Mouse (Mus musculus) kidney, postnatal 0 days (tissue): ENCODE results near the gene Wdfy2. TPM values are rescaled to one million over a fixed set of nuclear protein-coding genes. Genes with fewer than 3 reads are reported as not detected.

ENCODE experiments used
- ATAC-seq: fragments of 200-750 bp; cut with Nextera tagmentation; replicated peaks from 2 replicates; pipeline ENCODE4 v1.8.0; 2017; ENCODE audit warnings: low read depth, moderate number of reproducible peaks, moderate TSS enrichment, moderate library complexity; ENCODE audit not compliant: low FRiP score
- DNase-seq: peaks from one replicate; pipeline ENCODE4 v3.0.0-alpha.2; 2016; ENCODE audit warnings: low spot score
- H3K27ac ChIP-seq: fragments of 300-500 bp; sonication (generic); 2 replicates; pipeline ENCODE4 v1.5.1; 2014; ENCODE audit warnings: mild to moderate bottlenecking
- H3K27me3 ChIP-seq: fragments of 300-500 bp; sonication (generic); 2 replicates; pipeline ENCODE4 v1.6.1; 2014; ENCODE audit warnings: low read length, mixed read lengths; ENCODE audit not compliant: insufficient read depth
- H3K36me3 ChIP-seq: fragments of 300-500 bp; sonication (generic); 2 replicates; pipeline ENCODE4 v1.6.1; 2014; ENCODE audit warnings: low read length, mixed read lengths; ENCODE audit not compliant: insufficient read depth
- H3K4me1 ChIP-seq: fragments of 300-500 bp; sonication (generic); replicated peaks from 2 replicates; pipeline ENCODE4 v1.6.1; 2014; ENCODE audit warnings: antibody characterized with exemption, low read length, mixed read lengths; ENCODE audit not compliant: insufficient read depth
- H3K4me2 ChIP-seq: fragments of 300-500 bp; sonication (generic); 2 replicates; pipeline ENCODE4 v1.6.1; 2014; ENCODE audit warnings: mild to moderate bottlenecking, low read length, moderate library complexity, mixed read lengths
- H3K4me3 ChIP-seq: fragments of 300-500 bp; sonication (generic); replicated peaks from 2 replicates; pipeline ENCODE4 v1.5.1; 2014; ENCODE audit warnings: low read depth, low read length
- H3K9ac ChIP-seq: fragments of 300-500 bp; sonication (generic); 2 replicates; pipeline ENCODE4 v1.6.1; 2014; ENCODE audit warnings: low read depth, low read length
- H3K9me3 ChIP-seq: fragments of 300-500 bp; sonication (generic); replicated peaks from 2 replicates; pipeline ENCODE4 v1.6.1; 2016; ENCODE audit warnings: low read length, inconsistent platforms, mixed read lengths
- CTCF ChIP-seq: IDR thresholded peaks from 2 replicates; pipeline ENCODE4 v1.5.1; 2016; ENCODE audit warnings: antibody characterized with exemption, low read depth, mild to moderate bottlenecking, moderate library complexity
- WGBS: fragments of 180-500 bp; shearing (Covaris S2); extraction: QIAGEN DNeasy Blood & Tissue Kit; methylation state at CpG from one replicate; pipeline ENCODE4 v1.1.7; 2014; 5-methylcytosine and 5-hydroxymethylcytosine counted together
- polyA plus RNA-seq: library from polyadenylated mRNA; unstranded; fragments of >200 nt; fragmentation: Nextera tagmentation; extraction: Ambion mirVana; gene quantifications from 2 replicates; pipeline ENCODE4 v1.2.1, GENCODE M21; 2015

Gene Wdfy2
- polyA plus RNA-seq, 1 experiment from 2014 or later: 3.9 TPM

- ATAC-seq (no peak), DNase-seq (no peak)
- Histone ChIP-seq H3K4me1 (no peaks in the 10 kb centered on the region), H3K9me3 (no peaks in the 10 kb centered on the region), H3K27me3 (no peaks in the 10 kb centered on the region), H3K9ac (no peak overlapping the region), H3K36me3 (no peaks in the 10 kb centered on the region), H3K4me3 (no peak overlapping the region), H3K27ac (no peak overlapping the region), H3K4me2 (no peak overlapping the region)
- TF ChIP-seq CTCF: no peak
- WGBS: 18% methylated on average over 3 of the region's 3 CpGs
Observed at GRCm38 (mm10) chr14:62806921-62807320, 30.6 kb upstream of the Wdfy2 start.

- Histone ChIP-seq H3K9me3 (no peaks in the 10 kb centered on the region), H3K36me3 (no peaks in the 10 kb centered on the region), H3K9ac (no peak overlapping the region), H3K27me3 (no peaks in the 10 kb centered on the region), H3K4me3 (no peak overlapping the region), H3K4me2 (no peak overlapping the region), H3K4me1 (no peaks in the 10 kb centered on the region), H3K27ac (no peak overlapping the region)
- no peak for TF ChIP-seq CTCF
- no peak for ATAC-seq
- WGBS: 48% methylated on average over 7 of the region's 7 CpGs
- no peak for DNase-seq
Observed at GRCm38 (mm10) chr14:62808661-62809523, 28.6 kb upstream of the Wdfy2 start.

GRCm38 (mm10) chr14:62812765-62813164, 24.7 kb upstream of the Wdfy2 start:
- Histone ChIP-seq H3K4me1 (no peaks in the 10 kb centered on the region), H3K4me2 (no peak overlapping the region), H3K9ac (no peak overlapping the region), H3K4me3 (no peak overlapping the region), H3K9me3 (no peaks in the 10 kb centered on the region), H3K27ac (no peak overlapping the region), H3K27me3 (no peaks in the 10 kb centered on the region), H3K36me3 (no peaks in the 10 kb centered on the region)
- no peak for ATAC-seq
- no peak for DNase-seq
- WGBS: 33% methylated on average over 5 of the region's 5 CpGs
- TF ChIP-seq CTCF: no peak

- Histone ChIP-seq H3K36me3 (no peaks in the 10 kb centered on the region), H3K4me3 (no peak overlapping the region), H3K4me1 (no peaks in the 10 kb centered on the region), H3K27me3 (no peaks in the 10 kb centered on the region), H3K4me2 (no peak overlapping the region), H3K9me3 (no peaks in the 10 kb centered on the region), H3K9ac (no peak overlapping the region), H3K27ac (no peak overlapping the region)
- DNase-seq: no peak
- TF ChIP-seq CTCF: no peak
- WGBS: 55% methylated on average over 6 of the region's 6 CpGs
- ATAC-seq: no peak
Observed at GRCm38 (mm10) chr14:62814567-62814966, 22.9 kb upstream of the Wdfy2 start.

DNA sequence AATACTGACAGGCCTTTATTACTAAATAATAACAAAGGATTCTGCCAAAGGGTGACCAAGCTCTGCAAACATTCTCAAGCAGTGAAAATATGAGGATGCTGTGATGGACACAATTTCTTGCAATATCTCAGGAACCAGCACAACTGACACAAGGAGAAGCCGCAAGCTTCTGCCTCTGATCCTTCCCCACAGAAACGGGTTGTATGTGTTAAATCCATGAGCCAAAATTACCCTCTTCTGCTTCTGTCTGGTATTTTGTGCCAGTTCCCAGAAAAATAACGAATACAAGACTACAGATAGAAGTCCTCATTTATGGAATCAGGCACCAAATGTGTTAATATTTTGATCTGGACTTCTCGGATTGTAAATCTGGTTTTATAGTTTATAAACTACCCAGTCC, 20.7 kb upstream of the Wdfy2 start:
- H3K4me1 ChIP-seq: no peaks in the 10 kb centered on the region
- H3K4me2 ChIP-seq: no peak overlapping the region
- no peak overlapping the region for H3K4me3 ChIP-seq
- H3K9me3 ChIP-seq: no peaks in the 10 kb centered on the region
- no peak for DNase-seq
- no peaks in the 10 kb centered on the region for H3K36me3 ChIP-seq
- ATAC-seq: no peak
- no peaks in the 10 kb centered on the region for H3K27me3 ChIP-seq
- no peak for TF ChIP-seq CTCF
- 73% methylated on average over 4 of the region's 4 CpGs for WGBS
- no peak overlapping the region for H3K9ac ChIP-seq
- no peak overlapping the region for H3K27ac ChIP-seq

DNA sequence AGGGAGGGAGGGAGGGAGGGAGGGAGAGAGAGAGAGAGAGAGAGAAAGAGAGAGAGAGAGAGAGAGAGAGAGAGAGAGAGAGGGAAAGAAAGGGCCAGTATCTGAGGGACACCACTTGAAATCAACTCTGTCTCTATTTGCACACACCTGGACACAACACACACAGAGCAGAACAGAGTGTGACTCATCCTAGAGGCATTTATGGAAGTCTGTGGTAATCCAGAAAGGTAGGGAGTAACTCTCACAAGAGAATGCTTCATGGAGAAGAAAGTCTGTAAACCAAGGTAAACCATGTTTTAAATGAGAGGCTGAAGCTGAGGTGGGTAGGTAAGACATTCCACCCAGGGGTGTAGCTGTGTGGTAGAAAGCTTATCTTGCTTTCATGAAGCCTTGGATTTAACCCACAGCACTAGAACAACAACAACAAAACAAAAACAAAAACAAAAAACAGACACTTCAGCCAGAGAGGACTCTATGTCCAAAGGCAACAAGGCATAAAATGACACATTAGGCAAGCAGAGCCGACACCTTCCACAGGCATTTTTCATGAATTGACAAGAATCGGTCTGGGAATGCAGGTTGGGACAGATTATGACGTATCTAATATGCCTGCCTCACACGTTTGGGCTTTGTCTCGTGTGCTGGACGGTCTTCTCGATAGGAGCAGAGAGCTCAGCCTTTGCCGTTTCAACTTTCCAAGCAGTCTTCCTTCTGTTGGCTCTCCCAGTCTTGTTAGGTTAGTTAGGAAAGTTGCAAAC, 11.7 kb upstream of the Wdfy2 start:
- 83% methylated on average over 8 of the region's 8 CpGs for WGBS
- DNase-seq (no peak), ATAC-seq (no peak)
- Histone ChIP-seq H3K9me3 (no peaks in the 10 kb centered on the region), H3K36me3 (no peaks in the 10 kb centered on the region), H3K27ac (no peak overlapping the region), H3K27me3 (no peaks in the 10 kb centered on the region), H3K4me1 (no peaks in the 10 kb centered on the region), H3K9ac (no peak overlapping the region), H3K4me2 (no peak overlapping the region), H3K4me3 (no peak overlapping the region)
- no peak for TF ChIP-seq CTCF
